Mouse (Mus musculus) myocyte (in vitro differentiated cells): ENCODE measurements around the gene Cabcoco1.

Experiments
- CEBPB ChIP-seq: IDR thresholded peaks from 2 replicates; pipeline ENCODE4 v1.6.1; 2011; ENCODE audit warnings: mild to moderate bottlenecking, moderate library complexity; ENCODE audit not compliant: poor library complexity, insufficient read depth, severe bottlenecking
- E2F4 ChIP-seq: IDR thresholded peaks from one replicate; pipeline ENCODE4 v1.6.1; 2011; ENCODE audit warnings: mild to moderate bottlenecking, control low read depth, moderate library complexity; ENCODE audit not compliant: insufficient read depth
- MYOD1 ChIP-seq, 3 experiments: IDR thresholded peaks; one replicate each; pipeline ENCODE4 v1.6.1; 2011; ENCODE audit warnings: control low read depth in 2 of 3, low read depth in 2 of 3, mild to moderate bottlenecking in 2 of 3, moderate library complexity in 1 of 3; ENCODE audit not compliant: insufficient read length in 2 of 3, control insufficient read depth in 1 of 3
- MYOG ChIP-seq, 3 experiments: IDR thresholded peaks; one replicate each; pipeline ENCODE4 v1.6.1; 2011; ENCODE audit warnings: control low read depth in 2 of 3, low read depth in 2 of 3, mild to moderate bottlenecking in 2 of 3; ENCODE audit not compliant: insufficient read length in 2 of 3, control insufficient read depth in 1 of 3, insufficient read depth in 1 of 3
- POLR2A ChIP-seq: IDR thresholded peaks from one replicate; pipeline ENCODE4 v1.6.1; 2011; ENCODE audit warnings: low read depth, mild to moderate bottlenecking, control low read depth, moderate library complexity; ENCODE audit not compliant: insufficient read length
- POLR2AphosphoS2 ChIP-seq: IDR thresholded peaks from one replicate; pipeline ENCODE4 v1.6.1; 2011; ENCODE audit warnings: low read depth, control low read depth; ENCODE audit not compliant: insufficient read length
- REST ChIP-seq: IDR thresholded peaks from one replicate; pipeline ENCODE4 v1.6.1; 2011; ENCODE audit warnings: mild to moderate bottlenecking, control low read depth, moderate library complexity; ENCODE audit not compliant: insufficient read depth, insufficient read length
- TCF12 ChIP-seq: IDR thresholded peaks from one replicate; pipeline ENCODE4 v1.6.1; 2011; ENCODE audit warnings: mild to moderate bottlenecking, control low read depth; ENCODE audit not compliant: poor library complexity, insufficient read depth, severe bottlenecking
- TCF3 ChIP-seq: IDR thresholded peaks from one replicate; pipeline ENCODE4 v1.6.1; 2011; ENCODE audit warnings: low read depth, control low read depth; ENCODE audit not compliant: insufficient read length
- USF1 ChIP-seq: IDR thresholded peaks from one replicate; pipeline ENCODE4 v1.6.1; 2011; ENCODE audit warnings: low read depth, mild to moderate bottlenecking, control low read depth, moderate library complexity

DNA sequence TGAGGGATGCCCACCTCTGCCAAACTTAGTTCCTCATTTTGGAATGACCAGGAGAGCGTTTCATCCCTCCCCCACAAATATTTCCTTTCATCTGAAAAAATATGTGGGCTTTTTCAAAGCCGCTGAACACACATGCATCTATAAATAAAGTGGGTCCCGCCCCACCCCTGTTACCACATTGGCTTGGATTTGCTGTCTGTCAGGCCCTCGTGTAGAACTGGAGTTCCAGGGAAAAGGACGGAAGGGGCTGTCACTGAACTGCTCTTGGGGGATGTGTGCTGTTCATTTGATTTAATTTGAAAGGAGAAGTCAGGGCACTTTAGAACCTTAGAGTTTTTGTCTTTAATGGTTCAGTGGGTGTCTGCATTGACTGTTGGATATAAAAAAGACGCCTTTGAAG lies 50.9 kb downstream of the Cabcoco1 start:
- TF ChIP-seq POLR2A (no peak), MYOG (IDR thresholded peaks at IDR 0.05; ENCODE audit: control insufficient read depth in 1 of 3, insufficient read depth in 1 of 3, insufficient read length in 2 of 3, low read depth in 2 of 3) (no peak), TCF12 (no peak), E2F4 (no peak), REST (no peak), TCF3 (no peak), MYOD1 (IDR thresholded peaks at IDR 0.05; ENCODE audit: control insufficient read depth in 1 of 3, insufficient read length in 2 of 3, low read depth in 2 of 3) (no peak), USF1 (no peak), CEBPB (no peak), POLR2AphosphoS2 (no peak)
